Mouse (Mus musculus) embryonic fibroblast, embryonic 13.5 days (primary cell): Measurements from ENCODE around the gene Gm10491.

Source experiments
- CTCF ChIP-seq: IDR thresholded peaks from 2 replicates; pipeline ENCODE4 v1.5.1; 2011; ENCODE audit warnings: mild to moderate bottlenecking, control low read depth, low read length, moderate library complexity, borderline replicate concordance; ENCODE audit not compliant: insufficient read depth
- POLR2A ChIP-seq: IDR thresholded peaks from 2 replicates; pipeline ENCODE4 v1.6.1; 2011; ENCODE audit warnings: low read depth, mild to moderate bottlenecking, control low read depth, low read length, moderate library complexity

GRCm38 (mm10) chrX:7928270-7928790 lies 20.7 kb upstream of the Gm10491 start, which contains the start of gene Eras:
- no peak for TF ChIP-seq CTCF
- no peak for TF ChIP-seq POLR2A
